Mouse (Mus musculus): ENCODE data around the gene Cemip. TPM values are rescaled to one million over a fixed set of nuclear protein-coding genes. Genes with fewer than 3 reads are reported as not detected.
A peak's percentile ranks its signal among the peaks of the same experiment; 100 is the strongest.

The Cemip gene
- polyA plus RNA-seq, 1 experiment from 2014 or later = 0.89 TPM

DNA sequence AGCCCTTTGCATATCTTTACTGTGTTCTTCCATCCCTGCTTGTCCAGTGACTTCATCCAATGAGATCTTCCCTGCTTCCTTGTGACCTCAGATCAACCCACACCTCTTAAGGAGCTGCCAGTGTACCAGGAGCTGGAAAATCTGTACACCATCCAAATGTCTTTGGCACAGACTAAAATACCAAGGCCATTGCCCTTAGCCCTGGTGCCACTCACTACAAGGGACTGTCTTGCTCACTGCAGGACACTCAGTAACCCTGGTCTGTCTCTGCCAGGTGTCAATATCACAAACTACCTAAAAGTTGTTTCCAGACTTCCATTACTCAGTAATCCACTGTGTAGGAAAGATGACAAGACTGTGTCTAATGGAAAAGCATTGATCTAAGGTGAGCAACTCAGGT is 121.1 kb downstream of the Cemip start:
- H3K9me3 ChIP-seq (ENCODE audit: control insufficient read depth, low read length) = no peaks in the 10 kb centered on the region
- H3K4me1 ChIP-seq (ENCODE audit: control insufficient read depth in 2 of 2, insufficient read depth in 2 of 2, low read length in 2 of 2) = peaks cover 0 to 9% of the 10 kb centered on the region in 2 experiments; a peak in 1 of 4 replicates
- ATAC-seq (ENCODE audit: insufficient number of reproducible peaks, insufficient read depth, low FRiP score, low read depth) = no peak
- no peaks in the 10 kb centered on the region for H3K36me3 ChIP-seq (ENCODE audit: control insufficient read depth, insufficient read depth, low read length)
- no peak overlapping the region for H3K4me3 ChIP-seq (ENCODE audit: control insufficient read depth in 1 of 2, insufficient read depth in 1 of 2, low read depth in 1 of 2, low read length in 2 of 2)
- H3K27ac ChIP-seq (replicated peaks in 1 of 2; ENCODE audit: control insufficient read depth in 1 of 2, insufficient read depth in 1 of 2, low read depth in 2 of 2, low read length in 2 of 2) = no peak overlapping the region
- no peaks in the 10 kb centered on the region for H3K27me3 ChIP-seq (ENCODE audit: control insufficient read depth, insufficient read depth, low read length)
- H3K4me2 ChIP-seq (ENCODE audit: low read length) = no peak overlapping the region
- no peak overlapping the region for H3K9ac ChIP-seq (ENCODE audit: low read length)

DNA sequence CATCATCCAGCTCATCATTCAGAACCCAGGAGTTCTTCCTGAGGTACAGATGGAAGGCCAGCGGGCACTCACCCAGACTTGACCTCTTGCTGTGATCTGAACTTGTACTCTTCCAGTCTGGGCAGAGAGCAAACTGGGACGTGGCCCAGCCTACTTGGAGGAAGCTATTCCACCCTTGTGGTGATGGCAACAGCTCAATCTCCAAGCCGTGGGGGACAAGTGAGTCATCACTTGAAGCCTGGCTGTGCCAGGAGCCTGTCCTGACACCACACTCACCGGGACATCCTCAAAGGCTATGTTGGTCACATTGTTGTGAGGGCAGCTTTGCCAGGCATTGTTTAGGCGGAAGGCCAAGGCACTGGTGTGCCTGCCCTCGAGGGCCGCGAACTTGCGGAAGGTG is 133.8 kb downstream of the Cemip start:
- no peak overlapping the region for H3K9ac ChIP-seq (ENCODE audit: low read length)
- H3K27ac ChIP-seq (replicated peaks in 1 of 2; ENCODE audit: control insufficient read depth in 1 of 2, insufficient read depth in 1 of 2, low read depth in 2 of 2, low read length in 2 of 2) = no peak overlapping the region
- no peaks in the 10 kb centered on the region for H3K36me3 ChIP-seq (ENCODE audit: control insufficient read depth, insufficient read depth, low read length)
- H3K4me2 ChIP-seq (ENCODE audit: low read length) = no peak overlapping the region
- no peak for ATAC-seq (ENCODE audit: insufficient number of reproducible peaks, insufficient read depth, low FRiP score, low read depth)
- H3K27me3 ChIP-seq (ENCODE audit: control insufficient read depth, insufficient read depth, low read length) = no peaks in the 10 kb centered on the region; the same call in 1 of the 2 replicates
- H3K4me1 ChIP-seq (ENCODE audit: control insufficient read depth in 2 of 2, insufficient read depth in 2 of 2, low read length in 2 of 2) = peaks cover 21 to 25% of the 10 kb centered on the region in 2 experiments
- 85% methylated on average over 9 of the region's 9 CpGs for WGBS
- H3K4me3 ChIP-seq (ENCODE audit: control insufficient read depth in 1 of 2, insufficient read depth in 1 of 2, low read depth in 1 of 2, low read length in 2 of 2) = no peak overlapping the region
- no peaks in the 10 kb centered on the region for H3K9me3 ChIP-seq (ENCODE audit: control insufficient read depth, low read length)

DNA sequence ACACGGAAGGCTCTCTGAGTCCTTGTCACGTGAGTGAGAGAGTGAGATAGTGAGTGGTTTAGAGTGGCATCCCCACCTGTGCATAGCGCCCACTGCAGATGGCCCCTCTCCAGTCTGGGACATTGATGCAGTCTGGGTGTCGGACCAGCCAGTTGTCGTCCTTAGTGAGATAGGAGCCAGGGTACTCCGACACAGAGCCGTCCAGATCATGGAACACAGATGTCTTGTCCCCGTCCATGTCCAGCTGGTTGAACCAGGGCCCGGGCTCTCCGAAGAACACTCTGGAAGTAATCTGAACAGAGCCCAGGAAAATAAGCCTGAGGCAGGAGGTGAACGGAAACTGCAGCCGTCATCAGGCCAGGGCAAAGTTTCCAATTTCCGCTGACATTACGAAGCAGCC is 135.0 kb downstream of the Cemip start:
- ATAC-seq (ENCODE audit: insufficient number of reproducible peaks, insufficient read depth, low FRiP score, low read depth) = no peak
- no peaks in the 10 kb centered on the region for H3K36me3 ChIP-seq (ENCODE audit: control insufficient read depth, insufficient read depth, low read length)
- no peak overlapping the region for H3K27ac ChIP-seq (replicated peaks in 1 of 2; ENCODE audit: control insufficient read depth in 1 of 2, insufficient read depth in 1 of 2, low read depth in 2 of 2, low read length in 2 of 2)
- H3K9me3 ChIP-seq (ENCODE audit: control insufficient read depth, low read length) = no peaks in the 10 kb centered on the region
- H3K4me3 ChIP-seq (ENCODE audit: control insufficient read depth in 1 of 2, insufficient read depth in 1 of 2, low read depth in 1 of 2, low read length in 2 of 2) = no peak overlapping the region
- WGBS = 71% methylated on average over 14 of the region's 14 CpGs
- H3K9ac ChIP-seq (ENCODE audit: low read length) = no peak overlapping the region
- H3K27me3 ChIP-seq (ENCODE audit: control insufficient read depth, insufficient read depth, low read length) = no peaks in the 10 kb centered on the region; the same call in 1 of the 2 replicates
- peaks cover 21 to 25% of the 10 kb centered on the region in 2 experiments for H3K4me1 ChIP-seq (ENCODE audit: control insufficient read depth in 2 of 2, insufficient read depth in 2 of 2, low read length in 2 of 2)
- no peak overlapping the region for H3K4me2 ChIP-seq (ENCODE audit: low read length)

DNA sequence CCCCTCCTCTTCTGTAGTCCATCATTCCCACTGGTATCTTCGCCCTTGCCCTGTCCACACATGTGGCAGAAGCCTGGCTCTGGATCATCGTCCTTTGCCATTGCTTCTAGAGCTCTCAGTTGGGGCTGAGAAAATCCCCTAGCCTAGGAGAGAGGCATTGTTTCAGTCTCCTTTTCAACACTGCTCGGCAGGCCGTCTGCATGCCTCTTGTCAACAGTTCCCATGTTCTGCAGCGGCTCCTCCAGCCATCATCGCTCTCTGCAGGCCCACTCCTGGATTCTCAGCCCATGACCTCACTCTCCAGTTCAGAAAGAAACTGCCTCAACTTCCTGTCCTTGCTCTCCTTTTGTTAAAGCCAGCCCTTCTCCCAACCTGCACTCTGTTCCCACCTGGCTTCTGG is 136.6 kb downstream of the Cemip start:
- peak overlapping the region; percentile 75 to 79 for H3K27ac ChIP-seq (replicated peaks in 1 of 2; ENCODE audit: control insufficient read depth in 1 of 2, insufficient read depth in 1 of 2, low read depth in 2 of 2, low read length in 2 of 2)
- peaks cover 21 to 25% of the 10 kb centered on the region in 2 experiments for H3K4me1 ChIP-seq (ENCODE audit: control insufficient read depth in 2 of 2, insufficient read depth in 2 of 2, low read length in 2 of 2)
- no peak overlapping the region for H3K9ac ChIP-seq (ENCODE audit: low read length)
- no peaks in the 10 kb centered on the region for H3K36me3 ChIP-seq (ENCODE audit: control insufficient read depth, insufficient read depth, low read length)
- H3K4me3 ChIP-seq (ENCODE audit: control insufficient read depth in 1 of 2, insufficient read depth in 1 of 2, low read depth in 1 of 2, low read length in 2 of 2) = no peak overlapping the region
- 14% methylated on average over 6 of the region's 6 CpGs for WGBS
- no peak overlapping the region for H3K4me2 ChIP-seq (ENCODE audit: low read length)
- no peaks in the 10 kb centered on the region for H3K9me3 ChIP-seq (ENCODE audit: control insufficient read depth, low read length)
- no peaks in the 10 kb centered on the region; the same call in 1 of the 2 replicates for H3K27me3 ChIP-seq (ENCODE audit: control insufficient read depth, insufficient read depth, low read length)
- ATAC-seq (ENCODE audit: insufficient number of reproducible peaks, insufficient read depth, low FRiP score, low read depth) = peak; percentile 44

DNA sequence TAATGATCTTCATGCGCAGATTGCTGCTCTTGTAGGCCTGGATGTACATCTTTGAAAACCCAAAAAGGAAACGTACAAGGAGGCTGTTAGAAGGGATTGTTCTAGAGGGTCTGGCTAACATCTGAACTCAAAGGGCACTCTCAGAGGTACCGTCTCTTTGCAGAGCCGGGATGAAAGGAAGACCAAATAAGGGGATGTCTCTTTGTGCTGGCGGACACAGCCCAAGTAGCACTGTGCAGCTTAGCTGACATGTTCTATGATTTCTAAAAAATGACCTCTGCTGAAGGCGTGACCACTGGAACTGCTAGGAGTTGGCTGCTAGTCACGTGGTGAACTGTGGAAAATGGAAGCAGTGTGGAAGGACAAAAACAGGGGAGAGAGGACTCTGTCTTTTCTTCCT is 137.6 kb downstream of the Cemip start:
- WGBS = 33% methylated on average over 7 of the region's 7 CpGs
- Histone ChIP-seq H3K4me3 (ENCODE audit: control insufficient read depth in 1 of 2, insufficient read depth in 1 of 2, low read depth in 1 of 2, low read length in 2 of 2) (no peak overlapping the region), H3K36me3 (ENCODE audit: control insufficient read depth, insufficient read depth, low read length) (no peaks in the 10 kb centered on the region), H3K4me2 (ENCODE audit: low read length) (no peak overlapping the region), H3K4me1 (ENCODE audit: control insufficient read depth in 2 of 2, insufficient read depth in 2 of 2, low read length in 2 of 2) (peaks cover 21 to 25% of the 10 kb centered on the region in 2 experiments), H3K27ac (replicated peaks in 1 of 2; ENCODE audit: control insufficient read depth in 1 of 2, insufficient read depth in 1 of 2, low read depth in 2 of 2, low read length in 2 of 2) (peak overlapping the region; percentile 75 to 79), H3K9ac (ENCODE audit: low read length) (0 out of 2 replicates have a peak overlapping the region, but pooled peaks have one; percentile 5), H3K9me3 (ENCODE audit: control insufficient read depth, low read length) (no peaks in the 10 kb centered on the region), H3K27me3 (ENCODE audit: control insufficient read depth, insufficient read depth, low read length) (no peaks in the 10 kb centered on the region)
- 0 out of 2 replicates have a peak, but pooled peaks have one; percentile 34 for ATAC-seq (ENCODE audit: insufficient number of reproducible peaks, insufficient read depth, low FRiP score, low read depth)

DNA sequence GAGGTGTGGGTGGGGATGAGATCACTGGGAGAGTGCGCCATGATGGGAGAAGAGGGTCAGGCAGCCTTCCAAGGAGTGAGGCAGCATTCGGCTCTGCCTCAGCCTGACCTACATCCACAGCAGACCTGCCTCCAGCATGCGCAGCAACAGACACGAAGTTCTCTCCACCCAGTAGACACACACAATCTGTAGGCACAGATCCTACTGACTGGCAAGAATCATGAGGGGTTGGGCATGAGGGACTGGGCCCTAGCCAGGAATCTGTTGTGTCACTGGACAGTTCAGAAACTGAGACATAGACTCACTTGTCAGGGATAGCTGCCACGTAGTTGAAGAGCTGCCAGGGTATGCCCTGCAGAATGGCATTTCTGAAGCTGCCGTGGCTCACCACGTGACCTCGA is 144.6 kb downstream of the Cemip start:
- no peak for ATAC-seq (ENCODE audit: insufficient number of reproducible peaks, insufficient read depth, low FRiP score, low read depth)
- no peak overlapping the region for H3K9ac ChIP-seq (ENCODE audit: low read length)
- no peak overlapping the region for H3K4me3 ChIP-seq (ENCODE audit: control insufficient read depth in 1 of 2, insufficient read depth in 1 of 2, low read depth in 1 of 2, low read length in 2 of 2)
- no peak overlapping the region for H3K27ac ChIP-seq (replicated peaks in 1 of 2; ENCODE audit: control insufficient read depth in 1 of 2, insufficient read depth in 1 of 2, low read depth in 2 of 2, low read length in 2 of 2)
- H3K36me3 ChIP-seq (ENCODE audit: control insufficient read depth, insufficient read depth, low read length) = no peaks in the 10 kb centered on the region
- H3K4me1 ChIP-seq (ENCODE audit: control insufficient read depth in 2 of 2, insufficient read depth in 2 of 2, low read length in 2 of 2) = peaks cover 0 to 3% of the 10 kb centered on the region in 2 experiments; a peak in 1 of 4 replicates
- no peak overlapping the region for H3K4me2 ChIP-seq (ENCODE audit: low read length)
- 78% methylated on average over 8 of the region's 8 CpGs for WGBS
- no peaks in the 10 kb centered on the region for H3K9me3 ChIP-seq (ENCODE audit: control insufficient read depth, low read length)
- no peaks in the 10 kb centered on the region for H3K27me3 ChIP-seq (ENCODE audit: control insufficient read depth, insufficient read depth, low read length)

DNA sequence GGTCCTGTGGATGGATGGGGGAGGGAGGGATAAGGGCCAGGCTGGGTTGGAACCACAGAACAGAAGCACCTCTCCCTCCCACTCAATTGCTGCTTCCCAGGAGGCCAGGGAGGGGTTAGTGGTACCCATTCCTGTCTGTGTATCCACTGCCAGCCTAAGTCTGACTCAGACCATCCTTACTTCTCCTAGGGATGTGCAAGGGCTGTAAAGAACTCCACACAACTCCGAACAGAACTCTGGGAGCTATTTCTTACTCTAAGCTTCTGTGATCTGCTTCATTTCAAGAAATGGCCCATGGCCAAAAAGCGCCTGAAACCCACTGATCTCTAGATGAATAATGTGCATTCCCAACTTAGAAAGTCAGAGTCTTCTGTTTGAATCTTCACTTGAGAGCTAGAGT is 146.2 kb downstream of the Cemip start:
- H3K4me3 ChIP-seq (ENCODE audit: control insufficient read depth in 1 of 2, insufficient read depth in 1 of 2, low read depth in 1 of 2, low read length in 2 of 2) = no peak overlapping the region
- H3K27me3 ChIP-seq (ENCODE audit: control insufficient read depth, insufficient read depth, low read length) = no peaks in the 10 kb centered on the region
- no peak overlapping the region for H3K9ac ChIP-seq (ENCODE audit: low read length)
- H3K36me3 ChIP-seq (ENCODE audit: control insufficient read depth, insufficient read depth, low read length) = no peaks in the 10 kb centered on the region
- H3K4me2 ChIP-seq (ENCODE audit: low read length) = no peak overlapping the region
- H3K27ac ChIP-seq (replicated peaks in 1 of 2; ENCODE audit: control insufficient read depth in 1 of 2, insufficient read depth in 1 of 2, low read depth in 2 of 2, low read length in 2 of 2) = no peak overlapping the region
- ATAC-seq (ENCODE audit: insufficient number of reproducible peaks, insufficient read depth, low FRiP score, low read depth) = no peak
- H3K9me3 ChIP-seq (ENCODE audit: control insufficient read depth, low read length) = no peaks in the 10 kb centered on the region
- H3K4me1 ChIP-seq (ENCODE audit: control insufficient read depth in 2 of 2, insufficient read depth in 2 of 2, low read length in 2 of 2) = peaks cover 0 to 3% of the 10 kb centered on the region in 2 experiments; a peak in 1 of 4 replicates
- 68% methylated on average over 2 of the region's 2 CpGs for WGBS

DNA sequence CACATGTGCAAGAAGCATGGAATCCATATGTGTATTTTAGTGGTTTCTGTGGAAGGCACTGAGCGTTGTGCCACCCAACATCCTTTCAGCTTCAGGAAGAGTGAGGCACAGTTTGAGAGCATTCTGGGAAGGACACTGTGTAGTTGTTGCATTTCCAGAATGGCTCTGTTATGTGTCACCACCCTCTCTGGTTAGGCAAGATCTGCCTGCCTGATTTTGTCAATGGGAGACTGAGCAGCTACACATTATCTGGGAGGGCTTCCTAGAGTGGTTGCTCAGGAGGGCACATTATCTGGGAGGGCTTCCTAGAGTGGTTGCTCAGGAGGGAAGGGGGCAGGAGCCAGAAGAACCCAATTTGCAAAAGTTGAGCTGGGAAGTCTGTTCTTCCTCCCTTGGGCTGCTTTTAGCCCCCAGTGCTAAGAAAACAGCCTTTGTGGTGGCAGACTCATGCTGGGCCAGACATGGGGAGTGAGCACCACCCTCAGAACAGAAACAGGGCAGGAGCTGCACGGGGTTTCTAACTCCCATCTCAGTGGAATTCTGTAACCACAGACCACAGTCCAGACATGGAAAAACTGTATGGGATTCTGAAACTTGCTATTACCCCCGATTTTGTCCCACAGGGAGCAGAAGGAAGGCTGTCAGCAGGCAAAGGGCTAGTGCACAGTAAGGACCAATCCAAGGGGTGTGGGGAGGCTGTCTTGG is 147.1 kb downstream of the Cemip start:
- WGBS = 61% methylated on average over 3 of the region's 3 CpGs
- no peak for ATAC-seq (ENCODE audit: insufficient number of reproducible peaks, insufficient read depth, low FRiP score, low read depth)

More for the DNA sequence above, 147.1 kb downstream of the Cemip start:
- H3K9me3 ChIP-seq (ENCODE audit: control insufficient read depth, low read length) = no peaks in the 10 kb centered on the region
- H3K27me3 ChIP-seq (ENCODE audit: control insufficient read depth, insufficient read depth, low read length) = no peaks in the 10 kb centered on the region
- H3K4me3 ChIP-seq (ENCODE audit: control insufficient read depth in 1 of 2, insufficient read depth in 1 of 2, low read depth in 1 of 2, low read length in 2 of 2) = no peak overlapping the region
- H3K9ac ChIP-seq (ENCODE audit: low read length) = no peak overlapping the region
- H3K36me3 ChIP-seq (ENCODE audit: control insufficient read depth, insufficient read depth, low read length) = no peaks in the 10 kb centered on the region
- no peak overlapping the region for H3K27ac ChIP-seq (replicated peaks in 1 of 2; ENCODE audit: control insufficient read depth in 1 of 2, insufficient read depth in 1 of 2, low read depth in 2 of 2, low read length in 2 of 2)
- 0 out of 4 replicates have a peak, but pooled peaks cover 0 to 3% of the 10 kb centered on the region in 2 experiments for H3K4me1 ChIP-seq (ENCODE audit: control insufficient read depth in 2 of 2, insufficient read depth in 2 of 2, low read length in 2 of 2)
- no peak overlapping the region for H3K4me2 ChIP-seq (ENCODE audit: low read length)

Measured in heart, embryonic 14.5 days (tissue).